Mouse (Mus musculus) urinary bladder, postnatal 25 days (tissue): ENCODE results near the gene Cbln3.

ENCODE experiments used
- DNase-seq: peaks from one replicate; pipeline ENCODE4 v3.0.0; 2022; ENCODE audit warnings: low spot score

Gene Cbln3

GRCm38 (mm10) chr14:55845506-55846294 is 38.5 kb downstream of the Cbln3 start:
- DNase-seq, result no peak

- DNase-seq, result no peak
Measured at GRCm38 (mm10) chr14:55842794-55843193, 41.4 kb downstream of the Cbln3 start.

GRCm38 (mm10) chr14:55840853-55841366 is 43.3 kb downstream of the Cbln3 start:
- no peak for DNase-seq

- DNase-seq, result no peak
Measured at GRCm38 (mm10) chr14:55838740-55839139, 45.5 kb downstream of the Cbln3 start.

DNA sequence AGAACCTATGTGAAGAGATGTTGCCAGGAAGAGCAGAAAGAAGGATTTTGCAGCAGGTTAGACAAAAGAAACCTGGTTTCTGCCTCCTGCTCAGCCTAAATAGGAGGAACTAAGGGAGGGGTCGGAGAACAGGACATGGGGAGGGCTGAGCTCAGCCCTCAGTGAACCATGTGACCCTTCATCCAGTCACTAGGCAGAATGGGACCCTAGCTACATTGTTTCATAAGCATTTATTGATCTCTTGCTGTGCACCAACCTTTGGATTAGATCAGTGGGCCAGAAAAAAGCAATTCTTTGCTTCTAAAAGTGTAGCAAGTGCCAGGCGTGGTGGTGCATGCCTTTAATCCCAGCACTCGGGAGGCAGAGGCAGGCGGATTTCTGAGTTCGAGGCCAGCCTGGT is 45.9 kb downstream of the Cbln3 start:
- DNase-seq, result no peak

- DNase-seq, result no peak
Measured at GRCm38 (mm10) chr14:55834808-55835533, 49.2 kb downstream of the Cbln3 start.

GRCm38 (mm10) chr14:55833126-55833525 is 51.1 kb downstream of the Cbln3 start:
- no peak for DNase-seq

GRCm38 (mm10) chr14:55830331-55830730 is 53.9 kb downstream of the Cbln3 start:
- DNase-seq, result no peak

- DNase-seq, result no peak
Measured at GRCm38 (mm10) chr14:55829854-55830253, 54.3 kb downstream of the Cbln3 start.
